Mouse (Mus musculus) liver, embryonic 15.5 days (tissue): ENCODE measurements at regions not wholly inside any gene's neighbourhood (a gene's known extent, or its start where the extent isn't known, plus 50 kb on each side); places are given as distances from the start of the nearest gene placed in this dataset.

Source experiments
- ATAC-seq: fragments of 200-750 bp; cut with Nextera tagmentation; 2 replicates; pipeline ENCODE4 v1.8.0; 2017; ENCODE audit warnings: moderate number of reproducible peaks, mild to moderate bottlenecking, moderate library complexity; ENCODE audit not compliant: insufficient read depth
- H3K27ac ChIP-seq: fragments of 300-500 bp; sonication (generic); replicated peaks from 2 replicates; pipeline ENCODE4 v1.5.1; 2015; ENCODE audit warnings: mild to moderate bottlenecking, inconsistent platforms
- H3K27me3 ChIP-seq: fragments of 300-500 bp; sonication (generic); 2 replicates; pipeline ENCODE4 v1.6.1; 2015; ENCODE audit warnings: mild to moderate bottlenecking, inconsistent platforms
- H3K36me3 ChIP-seq: fragments of 300-500 bp; sonication (generic); replicated peaks from 2 replicates; pipeline ENCODE4 v1.6.1; 2015; ENCODE audit warnings: moderate library complexity, mild to moderate bottlenecking, inconsistent platforms
- H3K4me1 ChIP-seq: fragments of 300-500 bp; sonication (generic); replicated peaks from 2 replicates; pipeline ENCODE4 v1.6.1; 2015; ENCODE audit warnings: inconsistent platforms
- H3K4me2 ChIP-seq: fragments of 300-500 bp; sonication (generic); 2 replicates; pipeline ENCODE4 v1.6.1; 2015; ENCODE audit warnings: moderate library complexity, mild to moderate bottlenecking, inconsistent platforms
- H3K4me3 ChIP-seq: fragments of 300-500 bp; sonication (generic); replicated peaks from 2 replicates; pipeline ENCODE4 v1.5.1; 2015; ENCODE audit warnings: mild to moderate bottlenecking, inconsistent platforms
- H3K9ac ChIP-seq: fragments of 300-500 bp; sonication (generic); 2 replicates; pipeline ENCODE4 v1.6.1; 2015; ENCODE audit warnings: moderate library complexity, mild to moderate bottlenecking, inconsistent platforms
- H3K9me3 ChIP-seq: fragments of 300-500 bp; sonication (generic); replicated peaks from 2 replicates; pipeline ENCODE4 v1.6.1; 2016; ENCODE audit warnings: inconsistent platforms
- WGBS: fragments of 180-500 bp; shearing (Covaris S2); methylation state at CpG from one replicate; pipeline ENCODE4 v1.1.7; 2015; ENCODE audit warnings: mixed read lengths; ENCODE audit not compliant: insufficient replicate concordance; 5-methylcytosine and 5-hydroxymethylcytosine counted together

DNA sequence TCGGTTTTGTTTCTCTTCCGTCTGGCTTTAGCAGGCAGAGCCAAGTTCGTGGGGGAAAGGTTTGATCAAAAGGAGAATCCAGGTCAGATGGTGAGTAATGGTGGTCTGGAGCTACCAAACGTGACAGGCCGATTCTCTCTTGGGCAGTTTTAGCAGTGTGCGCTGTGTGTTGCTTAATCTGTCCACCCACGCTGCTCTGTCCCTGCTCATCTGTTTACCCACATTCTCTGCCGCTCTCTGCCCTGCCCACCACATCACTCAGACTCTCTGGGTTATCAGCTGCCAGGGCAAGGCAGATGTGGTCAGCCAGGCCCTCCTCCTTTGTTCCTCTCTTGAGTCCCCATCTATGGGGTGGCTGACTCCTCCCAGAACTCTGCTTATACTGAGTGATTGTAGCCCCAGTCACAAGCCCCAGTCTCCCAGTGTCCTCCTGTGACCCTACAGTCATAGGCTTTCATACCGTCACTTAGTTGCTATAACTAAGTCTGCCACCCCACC, 424.8 kb upstream of the Smim15 start:
- Histone ChIP-seq H3K9me3 (no peaks in the 10 kb centered on the region), H3K4me3 (0 out of 2 replicates have a peak overlapping the region, but pooled peaks have one; percentile 2), H3K4me2 (peak overlapping the region; percentile 45), H3K27ac (no peak overlapping the region), H3K36me3 (no peaks in the 10 kb centered on the region), H3K9ac (no peak overlapping the region), H3K4me1 (peaks cover 13% of the 10 kb centered on the region), H3K27me3 (no peaks in the 10 kb centered on the region)
- peak; percentile 77 for ATAC-seq
- 3% methylated on average over 9 of the region's 9 CpGs for WGBS

DNA sequence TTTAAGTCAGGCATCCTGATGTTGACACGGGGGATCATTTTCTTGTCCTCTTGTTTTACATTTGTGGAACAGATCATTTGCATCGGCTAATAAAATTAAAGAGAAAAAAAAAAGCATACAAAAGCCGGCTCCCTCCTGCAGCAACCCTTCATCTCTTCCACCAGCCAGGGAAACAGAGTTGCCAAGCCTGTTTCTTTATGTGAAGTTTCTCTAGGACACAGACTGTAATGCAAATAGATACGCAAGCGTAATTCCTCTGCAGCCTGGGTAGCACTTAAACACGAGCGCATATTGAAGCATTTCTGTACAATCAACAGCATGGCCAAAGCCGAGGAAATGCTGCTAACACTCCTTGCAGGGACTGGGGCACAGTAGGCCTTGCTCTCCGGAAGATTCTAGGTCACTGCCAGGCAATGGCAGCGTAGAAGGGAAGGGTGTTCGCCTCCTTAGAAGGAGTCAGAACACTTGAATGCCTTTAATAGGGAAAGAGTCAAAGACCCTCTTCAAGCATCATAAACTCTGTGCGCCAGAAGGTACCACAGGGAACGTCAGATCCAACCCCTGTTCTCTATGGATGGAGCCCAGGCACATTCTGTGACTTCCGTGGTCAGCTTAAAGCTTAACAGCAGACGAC, 425.3 kb upstream of the Smim15 start:
- H3K9me3 ChIP-seq = no peaks in the 10 kb centered on the region
- no peaks in the 10 kb centered on the region for H3K36me3 ChIP-seq
- H3K9ac ChIP-seq = no peak overlapping the region
- H3K27me3 ChIP-seq = no peaks in the 10 kb centered on the region
- H3K4me1 ChIP-seq = peaks cover 13% of the 10 kb centered on the region
- H3K4me3 ChIP-seq = 0 out of 2 replicates have a peak overlapping the region, but pooled peaks have one; percentile 2
- peak overlapping the region; percentile 45 for H3K4me2 ChIP-seq
- WGBS = 50% methylated on average over 15 of the region's 15 CpGs
- ATAC-seq = peak; percentile 23; the same call in 1 of the 2 replicates
- H3K27ac ChIP-seq = no peak overlapping the region

DNA sequence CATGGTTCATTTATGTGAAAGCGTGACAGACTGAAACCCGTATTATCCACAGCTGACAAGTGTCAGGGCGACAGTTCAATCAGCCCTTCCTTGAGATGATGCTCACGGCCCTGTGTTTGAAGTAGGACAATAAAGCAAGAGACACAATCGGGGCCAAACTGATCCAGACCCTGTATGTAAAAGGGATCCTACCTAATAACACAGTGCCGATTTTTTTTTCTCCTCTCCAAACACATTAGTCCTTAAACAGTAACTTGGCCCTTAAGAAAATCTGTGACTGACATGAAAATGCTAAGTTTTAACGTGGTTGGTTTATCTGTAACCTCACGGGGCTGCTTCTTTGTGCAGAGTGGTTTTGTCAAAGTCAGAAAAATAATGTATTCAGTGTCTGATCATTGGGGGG, 425.9 kb upstream of the Smim15 start:
- ATAC-seq = no peak
- Histone ChIP-seq H3K9ac (no peak overlapping the region), H3K27me3 (no peaks in the 10 kb centered on the region), H3K27ac (no peak overlapping the region), H3K4me3 (no peak overlapping the region), H3K9me3 (no peaks in the 10 kb centered on the region), H3K36me3 (no peaks in the 10 kb centered on the region), H3K4me2 (no peak overlapping the region), H3K4me1 (peaks cover 13% of the 10 kb centered on the region)
- WGBS = 50% methylated on average over 8 of the region's 8 CpGs

DNA sequence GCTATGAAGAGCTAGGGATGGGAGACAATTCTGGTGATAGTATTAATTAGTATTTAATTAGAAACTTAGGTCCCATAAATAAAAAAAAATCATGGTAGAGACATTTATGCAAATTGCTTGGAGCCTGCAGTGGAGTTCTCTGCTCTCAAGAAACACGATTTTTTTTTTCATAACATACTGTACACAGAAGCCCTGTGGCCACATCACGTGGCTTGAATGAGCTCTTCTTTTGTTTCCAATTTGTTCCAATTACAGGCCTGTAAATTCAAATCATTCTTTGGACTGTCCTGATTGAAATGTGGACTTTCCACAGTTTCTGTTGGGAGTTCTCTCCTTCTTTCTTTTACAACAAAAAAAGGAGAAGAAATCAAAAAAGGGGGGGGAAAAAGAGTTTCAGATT, 426.7 kb upstream of the Smim15 start:
- Histone ChIP-seq H3K27ac (no peak overlapping the region), H3K36me3 (no peaks in the 10 kb centered on the region), H3K4me1 (peaks cover 13% of the 10 kb centered on the region), H3K9me3 (no peaks in the 10 kb centered on the region), H3K27me3 (no peaks in the 10 kb centered on the region), H3K9ac (no peak overlapping the region), H3K4me3 (no peak overlapping the region), H3K4me2 (no peak overlapping the region)
- ATAC-seq = no peak
- WGBS = 47% methylated on average over 2 of the region's 2 CpGs

DNA sequence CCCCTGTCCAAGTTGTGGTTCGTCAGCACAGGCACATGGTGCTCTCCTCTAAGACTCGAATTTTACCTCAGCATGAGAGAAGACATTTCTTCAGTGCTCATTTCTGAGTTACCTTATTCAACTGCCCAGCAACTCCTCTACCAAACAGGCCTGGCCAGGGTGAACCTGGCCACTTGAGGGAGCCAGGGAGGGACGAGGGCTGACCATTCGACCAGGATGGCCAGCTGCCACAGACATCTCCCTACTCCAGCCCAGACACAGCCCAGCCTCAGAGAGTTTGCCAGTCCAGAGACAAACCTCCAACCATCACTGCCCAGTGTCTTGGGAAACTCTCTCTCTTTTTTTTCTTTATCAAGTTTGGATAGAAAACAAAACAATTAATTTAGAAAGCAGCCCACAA, 427.5 kb upstream of the Smim15 start:
- 50% methylated on average over 4 of the region's 4 CpGs for WGBS
- Histone ChIP-seq H3K27ac (no peak overlapping the region), H3K36me3 (no peaks in the 10 kb centered on the region), H3K4me3 (no peak overlapping the region), H3K4me2 (no peak overlapping the region), H3K4me1 (peaks cover 13% of the 10 kb centered on the region), H3K9ac (no peak overlapping the region), H3K27me3 (no peaks in the 10 kb centered on the region), H3K9me3 (no peaks in the 10 kb centered on the region)
- ATAC-seq = no peak

DNA sequence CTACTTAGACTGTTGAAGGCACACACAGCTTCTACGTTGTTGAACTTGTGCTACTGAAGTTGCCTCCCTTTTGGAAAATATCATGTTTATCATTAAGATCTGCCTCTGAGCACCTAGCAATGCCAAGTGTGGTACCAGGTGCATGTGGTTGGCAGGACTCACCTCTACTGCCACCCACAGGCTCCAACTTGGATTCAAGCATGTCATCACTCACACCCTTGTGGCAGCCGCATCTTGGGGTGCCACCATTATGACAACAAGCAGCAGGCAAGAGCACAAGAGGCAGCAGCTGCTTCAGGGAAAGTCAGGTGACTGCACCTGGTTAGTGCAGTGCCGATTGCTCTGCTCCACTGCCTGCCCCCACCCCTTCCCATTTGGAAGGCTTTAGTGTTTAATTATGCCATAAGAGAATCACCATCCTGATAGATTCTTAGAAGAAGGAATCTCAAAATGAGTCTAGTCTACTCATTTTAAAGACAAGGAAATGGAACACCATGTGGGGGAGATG, 435.2 kb upstream of the Smim15 start:
- H3K9ac ChIP-seq = no peak overlapping the region
- no peak overlapping the region for H3K27ac ChIP-seq
- no peaks in the 10 kb centered on the region for H3K4me1 ChIP-seq
- no peak for ATAC-seq
- WGBS = 73% methylated on average over 3 of the region's 3 CpGs
- no peak overlapping the region for H3K4me3 ChIP-seq
- H3K9me3 ChIP-seq = no peaks in the 10 kb centered on the region
- H3K27me3 ChIP-seq = no peaks in the 10 kb centered on the region
- H3K4me2 ChIP-seq = no peak overlapping the region
- H3K36me3 ChIP-seq = no peaks in the 10 kb centered on the region

DNA sequence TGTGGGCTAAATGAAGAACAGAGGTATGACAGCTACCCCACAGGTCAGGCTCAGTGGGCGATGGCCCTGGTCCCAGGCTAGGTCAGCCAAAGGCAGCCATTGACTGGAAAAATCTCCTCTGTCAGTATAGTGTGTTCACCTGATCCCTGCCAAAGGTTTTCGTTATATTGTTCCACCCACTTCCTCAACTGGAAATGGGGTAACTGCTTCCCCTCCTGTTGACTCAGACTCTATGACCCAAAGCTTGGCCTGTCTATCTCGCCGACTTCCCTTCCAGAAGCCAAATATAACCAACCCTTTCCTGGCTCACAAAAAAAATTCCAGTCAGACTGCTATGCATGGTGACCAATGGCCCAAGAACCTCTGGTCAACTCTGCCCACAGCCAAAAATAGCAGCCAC, 437.0 kb upstream of the Smim15 start:
- no peak for ATAC-seq
- H3K4me2 ChIP-seq = no peak overlapping the region
- H3K36me3 ChIP-seq = no peaks in the 10 kb centered on the region
- H3K27ac ChIP-seq = no peak overlapping the region
- no peak overlapping the region for H3K9ac ChIP-seq
- WGBS = 36% methylated on average over 4 of the region's 4 CpGs
- no peaks in the 10 kb centered on the region for H3K4me1 ChIP-seq
- H3K4me3 ChIP-seq = no peak overlapping the region
- H3K27me3 ChIP-seq = no peaks in the 10 kb centered on the region
- H3K9me3 ChIP-seq = no peaks in the 10 kb centered on the region

DNA sequence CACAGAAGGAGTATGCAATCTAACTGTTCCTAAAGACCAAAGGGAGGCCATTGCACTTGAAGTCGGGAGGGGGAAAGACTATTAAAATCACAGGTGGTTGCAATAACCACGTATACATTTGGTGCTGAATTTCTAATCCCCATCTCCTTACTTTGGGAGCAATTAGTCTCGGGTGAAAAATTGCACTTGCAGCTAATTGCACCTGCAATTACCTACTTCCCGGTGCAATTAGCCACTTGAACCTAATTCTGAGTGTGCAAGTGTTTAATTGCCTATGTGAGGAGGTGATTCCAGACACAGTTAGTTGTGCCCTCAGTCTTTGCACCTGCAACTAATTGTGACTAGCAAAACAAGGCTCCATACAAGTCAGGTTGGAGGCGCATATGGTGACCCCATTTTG, 442.1 kb upstream of the Smim15 start:
- WGBS = 49% methylated on average over 5 of the region's 5 CpGs
- Histone ChIP-seq H3K9ac (no peak overlapping the region), H3K36me3 (no peaks in the 10 kb centered on the region), H3K27me3 (no peaks in the 10 kb centered on the region; the same call in 1 of the 2 replicates), H3K4me1 (0 out of 2 replicates have a peak, but pooled peaks cover 4% of the 10 kb centered on the region), H3K27ac (no peak overlapping the region), H3K4me2 (no peak overlapping the region), H3K9me3 (no peaks in the 10 kb centered on the region), H3K4me3 (no peak overlapping the region)
- ATAC-seq = no peak

DNA sequence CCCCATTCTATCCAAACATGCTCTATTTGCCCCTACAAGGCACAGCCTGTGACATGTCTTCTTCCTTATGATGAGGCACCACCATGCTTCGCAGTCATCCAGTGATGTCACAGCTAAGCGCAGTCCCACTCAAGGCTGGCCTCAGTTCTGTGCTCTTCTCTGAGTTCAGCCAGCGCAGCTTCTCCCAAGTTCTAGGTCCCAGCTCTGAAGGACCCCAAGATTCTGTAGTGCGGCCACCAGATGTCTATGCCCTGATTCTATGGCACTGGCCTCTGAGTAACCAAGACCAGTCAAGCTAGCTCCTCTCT, 443.2 kb upstream of the Smim15 start:
- Histone ChIP-seq H3K4me2 (peak overlapping the region; percentile 30; the same call in 1 of the 2 replicates), H3K4me1 (0 out of 2 replicates have a peak, but pooled peaks cover 4% of the 10 kb centered on the region)
- 75% methylated on average over 4 of the region's 4 CpGs for WGBS

DNA sequence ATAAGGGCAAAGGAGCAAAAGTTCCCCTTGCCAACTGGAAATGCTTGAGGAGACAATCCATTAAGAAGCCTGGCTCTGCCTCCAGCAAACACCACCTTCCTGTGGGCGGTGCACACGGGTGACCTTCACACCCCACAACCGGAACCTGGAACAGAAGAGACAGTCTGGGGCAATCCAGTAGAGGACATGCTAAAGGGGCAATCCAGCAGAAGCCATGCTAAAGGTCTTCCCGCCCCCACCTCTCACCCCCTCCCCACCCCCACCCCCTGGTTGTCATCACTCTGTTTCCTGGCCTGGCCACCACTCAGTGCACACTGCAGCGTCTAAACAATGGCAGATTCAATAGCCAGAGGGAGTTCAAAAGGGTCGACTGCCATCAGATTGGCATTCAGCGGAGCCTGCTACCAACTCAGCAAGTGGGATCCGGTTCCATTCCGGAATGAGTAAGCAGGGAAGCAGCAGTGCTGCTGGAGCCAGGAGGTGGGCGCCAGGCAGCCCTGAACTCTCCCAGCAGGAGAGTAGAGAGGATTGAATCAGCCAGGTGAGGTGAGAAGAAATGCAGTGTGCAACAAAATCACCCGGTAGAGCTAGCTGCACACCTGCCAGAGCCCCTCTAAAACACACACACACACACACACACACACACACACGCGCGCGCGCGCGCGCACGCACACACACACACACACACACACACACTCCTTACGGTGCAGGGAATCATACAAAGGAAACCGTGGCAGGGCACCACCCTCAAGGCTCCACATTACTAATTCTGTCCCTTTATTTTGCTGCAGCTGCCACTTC, 443.7 kb upstream of the Smim15 start:
- H3K4me3 ChIP-seq = no peak overlapping the region

More for the DNA sequence above, 443.2 kb upstream of the Smim15 start:
- Histone ChIP-seq H3K27me3 (no peaks in the 10 kb centered on the region; the same call in 1 of the 2 replicates), H3K9ac (no peak overlapping the region), H3K36me3 (no peaks in the 10 kb centered on the region), H3K4me3 (no peak overlapping the region), H3K9me3 (no peaks in the 10 kb centered on the region), H3K27ac (no peak overlapping the region)
- ATAC-seq = no peak

DNA sequence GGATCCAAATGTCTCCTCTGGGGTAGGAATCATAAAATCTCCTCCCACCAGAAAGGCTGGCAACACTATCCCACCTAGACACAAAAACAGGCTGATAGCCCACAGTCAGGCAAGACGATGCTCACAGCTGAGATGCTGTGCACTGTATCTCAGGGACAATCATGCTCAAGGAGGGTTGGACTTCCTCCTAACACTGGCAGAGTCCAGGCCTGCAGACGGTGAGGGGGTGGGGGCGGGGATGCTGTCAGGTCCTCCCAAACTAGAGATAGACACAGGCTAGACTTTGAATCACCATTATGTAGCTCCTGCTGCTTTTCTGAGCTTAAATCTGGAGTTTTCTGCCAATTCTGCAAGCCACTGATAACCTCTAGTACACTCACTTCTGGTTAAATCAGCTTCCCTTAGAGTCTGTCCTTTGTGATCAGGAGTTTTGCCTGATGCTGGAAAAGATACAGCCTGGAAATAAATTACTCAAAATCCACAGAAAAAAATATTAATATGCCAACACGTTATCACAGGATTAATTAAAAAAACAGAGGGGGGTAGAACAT, 445.1 kb upstream of the Smim15 start:
- 14% methylated on average over 4 of the region's 4 CpGs for WGBS
- no peak for ATAC-seq
- no peaks in the 10 kb centered on the region; the same call in 1 of the 2 replicates for H3K27me3 ChIP-seq

More for the DNA sequence above, 443.7 kb upstream of the Smim15 start:
- Histone ChIP-seq H3K27ac (no peak overlapping the region), H3K4me2 (peak overlapping the region; percentile 30), H3K9ac (no peak overlapping the region), H3K9me3 (no peaks in the 10 kb centered on the region), H3K27me3 (no peaks in the 10 kb centered on the region; the same call in 1 of the 2 replicates), H3K4me1 (0 out of 2 replicates have a peak, but pooled peaks cover 4% of the 10 kb centered on the region), H3K36me3 (no peaks in the 10 kb centered on the region)
- ATAC-seq = peak; percentile 56
- 31% methylated on average over 22 of the region's 22 CpGs for WGBS

More for the DNA sequence above, 445.1 kb upstream of the Smim15 start:
- Histone ChIP-seq H3K9me3 (no peaks in the 10 kb centered on the region), H3K4me3 (no peak overlapping the region), H3K36me3 (no peaks in the 10 kb centered on the region), H3K4me1 (0 out of 2 replicates have a peak, but pooled peaks cover 4% of the 10 kb centered on the region), H3K27ac (no peak overlapping the region), H3K4me2 (no peak overlapping the region), H3K9ac (no peak overlapping the region)
